Mouse (Mus musculus) skeletal muscle tissue, adult 2 months (tissue): ENCODE results near the gene Usp15.
A peak's percentile ranks its signal among the peaks of the same experiment; 100 is the strongest.

Experiments
- DNase-seq: peaks from one replicate; pipeline ENCODE4 v3.0.0-alpha.2; 2012; ENCODE audit warnings: low read depth, low spot score

Usp15 gene

GRCm38 (mm10) chr10:123182391-123182790, 14.4 kb downstream of the Usp15 start:
- no peak for DNase-seq

- no peak for DNase-seq
These were observed 21.0 kb downstream of the Usp15 start for GRCm38 (mm10) chr10:123175771-123176170.

GRCm38 (mm10) chr10:123170898-123171297, 25.9 kb downstream of the Usp15 start:
- peak; percentile 10 for DNase-seq

- DNase-seq = no peak
These were observed 31.3 kb downstream of the Usp15 start for GRCm38 (mm10) chr10:123165542-123165941.

- no peak for DNase-seq
These were observed 36.3 kb downstream of the Usp15 start for GRCm38 (mm10) chr10:123160508-123160907.

- DNase-seq = no peak
These were observed 37.5 kb downstream of the Usp15 start for GRCm38 (mm10) chr10:123159316-123159715.

GRCm38 (mm10) chr10:123156392-123156791, 40.4 kb downstream of the Usp15 start:
- DNase-seq = no peak

- DNase-seq = no peak
These were observed 41.0 kb downstream of the Usp15 start for GRCm38 (mm10) chr10:123155764-123156163.

- no peak for DNase-seq
These were observed 43.5 kb downstream of the Usp15 start for GRCm38 (mm10) chr10:123153321-123153720.

- peak; percentile 34 for DNase-seq
These were observed 48.6 kb downstream of the Usp15 start for GRCm38 (mm10) chr10:123148025-123148814.

- DNase-seq = peak; percentile 97
These were observed 49.6 kb downstream of the Usp15 start for GRCm38 (mm10) chr10:123147180-123147579.

- no peak for DNase-seq
These were observed 50.4 kb downstream of the Usp15 start for GRCm38 (mm10) chr10:123146349-123146748.

GRCm38 (mm10) chr10:123144256-123144655, 52.5 kb downstream of the Usp15 start:
- no peak for DNase-seq

- no peak for DNase-seq
These were observed 54.3 kb downstream of the Usp15 start for GRCm38 (mm10) chr10:123142395-123143050.

- no peak for DNase-seq
These were observed 61.0 kb downstream of the Usp15 start for GRCm38 (mm10) chr10:123135818-123136217.

- DNase-seq = no peak
These were observed 65.3 kb downstream of the Usp15 start for GRCm38 (mm10) chr10:123131487-123131886.

- DNase-seq = no peak
These were observed 76.0 kb downstream of the Usp15 start for GRCm38 (mm10) chr10:123120666-123121392.

- DNase-seq = peak; percentile 86
These were observed 79.9 kb downstream of the Usp15 start for GRCm38 (mm10) chr10:123116861-123117260.

GRCm38 (mm10) chr10:123113466-123113865, 83.3 kb downstream of the Usp15 start:
- no peak for DNase-seq

- no peak for DNase-seq
These were observed 84.0 kb downstream of the Usp15 start for GRCm38 (mm10) chr10:123112787-123113168.

GRCm38 (mm10) chr10:123112056-123112786, 84.6 kb downstream of the Usp15 start:
- DNase-seq = no peak

- DNase-seq = no peak
These were observed 86.2 kb downstream of the Usp15 start for GRCm38 (mm10) chr10:123110548-123110947.
